Mouse (Mus musculus) 416B (cell line): ENCODE data around the gene Mrpl48.
"Not testable (repeated sequence)": the region's sequence is repeated elsewhere in the genome, so short reads cannot be mapped to it uniquely, and the experiment has no call there.

Experiments
- DNase-seq: peaks from one replicate; pipeline ENCODE4 v3.0.0; 2011; ENCODE audit warnings: low read depth

The Mrpl48 gene

GRCm38 (mm10) chr7:100582727-100583236, 25.3 kb downstream of the Mrpl48 start:
- peak; percentile 95 for DNase-seq

- no peak for DNase-seq
Measured at GRCm38 (mm10) chr7:100582235-100582634, 25.9 kb downstream of the Mrpl48 start.

GRCm38 (mm10) chr7:100578794-100579193, 29.3 kb downstream of the Mrpl48 start:
- no peak for DNase-seq

- DNase-seq, result no peak
Measured at GRCm38 (mm10) chr7:100572704-100573103, 35.4 kb downstream of the Mrpl48 start.

- no peak for DNase-seq
Measured at GRCm38 (mm10) chr7:100572061-100572460, 36.0 kb downstream of the Mrpl48 start.

DNA sequence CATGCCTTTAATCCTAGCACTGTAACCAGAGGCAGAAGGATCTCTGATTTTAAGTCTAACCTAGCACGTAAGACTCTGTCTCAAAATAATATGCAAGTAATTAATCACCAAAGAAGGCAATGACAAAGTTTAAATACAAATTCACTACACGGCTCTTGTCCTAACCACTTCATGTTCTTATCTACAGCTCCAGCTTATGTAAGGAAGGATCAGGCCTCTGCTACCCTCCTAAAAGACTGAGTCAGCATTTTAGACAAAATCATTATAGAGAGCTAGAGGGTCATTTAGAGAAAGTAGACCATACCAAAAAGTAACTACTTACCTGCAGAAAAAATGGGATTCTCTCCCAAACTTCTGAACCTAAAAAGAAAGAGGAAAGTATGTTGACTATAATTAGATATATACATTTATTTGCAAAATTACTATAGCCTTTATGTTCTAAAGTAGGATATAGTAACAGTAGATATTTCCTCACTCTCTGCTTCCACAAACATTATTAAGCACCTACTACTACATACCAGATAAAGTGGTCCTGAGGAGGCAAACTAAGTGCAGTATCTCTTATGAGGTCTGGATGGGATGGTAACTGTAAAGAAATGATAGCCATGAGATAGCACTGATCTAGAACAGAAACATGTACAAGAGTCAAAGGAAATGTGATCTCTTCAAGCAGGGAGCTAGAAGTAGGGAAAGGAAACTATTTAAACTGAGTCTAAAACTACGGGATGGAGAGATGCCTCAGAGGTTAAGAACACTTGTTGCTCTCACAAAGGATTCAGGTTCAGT, 37.0 kb downstream of the Mrpl48 start:
- DNase-seq, result no peak

DNA sequence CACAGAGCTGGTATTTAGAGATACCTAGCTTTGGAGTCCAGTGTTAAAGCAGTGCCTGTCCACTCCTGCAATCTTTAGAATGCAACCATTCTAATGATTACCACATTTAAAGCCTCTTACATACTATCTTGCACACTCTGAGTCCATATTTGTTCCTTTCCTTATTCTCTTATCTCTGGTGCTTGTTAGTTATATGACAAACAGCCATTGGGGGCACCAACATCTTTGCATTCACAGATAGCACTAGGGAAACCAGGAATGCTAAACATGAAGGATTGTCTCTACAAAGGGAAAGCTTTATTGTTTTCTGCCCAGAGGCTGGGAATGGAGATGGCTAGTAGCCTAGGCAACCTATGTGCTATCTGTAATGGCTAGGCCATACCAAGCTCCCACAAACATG, 38.2 kb downstream of the Mrpl48 start:
- DNase-seq, result no peak

GRCm38 (mm10) chr7:100567238-100567637, 40.9 kb downstream of the Mrpl48 start:
- not testable (repeated sequence) for DNase-seq

DNA sequence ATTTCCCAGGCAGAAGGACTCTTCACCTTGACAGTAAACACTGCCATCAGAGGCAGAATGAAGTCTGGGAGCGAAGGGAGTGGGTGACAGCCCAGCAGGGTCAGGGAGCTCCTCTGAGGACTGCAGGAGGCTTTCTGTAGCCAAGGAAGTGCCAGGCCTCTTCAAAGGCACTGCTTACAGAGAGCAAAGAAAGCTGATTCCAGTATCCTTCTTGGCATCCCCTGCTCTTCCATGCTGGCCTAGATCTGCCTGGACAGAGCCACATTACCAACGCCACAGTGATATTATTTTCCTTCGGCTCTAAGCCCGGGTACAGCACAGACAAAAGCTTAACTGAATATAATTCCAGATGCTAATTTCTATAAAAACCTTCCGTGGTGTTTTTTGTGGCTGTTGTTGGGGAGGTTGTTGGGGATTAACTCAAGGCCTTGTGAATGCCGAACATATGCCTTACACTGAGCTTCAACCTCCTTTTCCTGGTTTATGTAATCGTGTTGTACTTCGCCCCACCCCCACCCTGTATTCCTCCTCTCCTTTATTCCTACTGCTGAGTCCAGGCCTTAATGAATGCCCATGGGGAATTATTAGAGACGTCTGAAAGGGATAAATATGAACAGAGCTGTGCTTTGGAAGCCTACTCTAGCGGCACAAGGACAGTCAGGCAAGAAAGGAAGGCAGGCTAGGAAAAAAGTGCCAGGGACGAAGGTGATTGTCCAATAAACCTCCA, 46.1 kb downstream of the Mrpl48 start:
- DNase-seq, result no peak

DNA sequence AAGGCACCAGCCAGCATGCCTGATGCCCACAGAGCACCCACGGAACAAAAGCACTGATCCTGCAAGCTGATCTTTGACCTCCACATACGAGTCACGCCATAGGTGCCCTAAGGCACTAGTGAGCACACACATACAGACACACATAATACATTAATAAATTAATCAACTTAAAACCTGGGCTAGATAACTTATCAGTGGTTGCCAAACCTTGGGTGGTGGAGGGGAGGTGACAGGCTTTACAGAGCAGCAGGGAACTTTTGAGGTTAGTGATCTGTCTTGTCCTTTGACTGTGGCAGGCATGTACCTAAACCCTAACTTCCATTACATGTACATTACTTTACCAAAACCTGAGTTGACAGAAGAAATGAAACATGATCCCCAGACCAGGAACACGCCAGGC, 48.8 kb downstream of the Mrpl48 start:
- DNase-seq, result no peak

DNA sequence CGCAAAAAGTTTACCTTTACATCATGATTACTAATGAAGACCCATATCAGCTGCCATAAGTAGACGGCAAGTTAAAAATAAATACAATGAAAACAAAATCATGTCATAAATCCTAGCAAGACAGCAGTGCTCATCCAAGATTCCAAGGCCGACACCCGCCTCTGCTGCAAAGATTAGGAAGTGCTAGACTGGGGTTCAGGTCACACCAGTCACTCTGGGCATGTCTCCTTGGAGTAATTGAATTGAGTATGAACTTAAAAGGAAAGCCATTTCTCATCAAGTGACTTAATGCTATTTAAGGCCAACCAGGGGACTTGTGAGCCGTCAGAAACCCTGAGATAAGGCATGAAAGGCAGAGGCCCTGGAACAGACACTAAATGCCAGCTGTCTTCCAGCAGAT, 50.9 kb downstream of the Mrpl48 start:
- no peak for DNase-seq

GRCm38 (mm10) chr7:100555431-100555951, 52.6 kb downstream of the Mrpl48 start:
- DNase-seq, result no peak

GRCm38 (mm10) chr7:100554939-100555338, 53.2 kb downstream of the Mrpl48 start:
- no peak for DNase-seq

GRCm38 (mm10) chr7:100550338-100551007, 57.6 kb downstream of the Mrpl48 start:
- DNase-seq, result peak; percentile 16

DNA sequence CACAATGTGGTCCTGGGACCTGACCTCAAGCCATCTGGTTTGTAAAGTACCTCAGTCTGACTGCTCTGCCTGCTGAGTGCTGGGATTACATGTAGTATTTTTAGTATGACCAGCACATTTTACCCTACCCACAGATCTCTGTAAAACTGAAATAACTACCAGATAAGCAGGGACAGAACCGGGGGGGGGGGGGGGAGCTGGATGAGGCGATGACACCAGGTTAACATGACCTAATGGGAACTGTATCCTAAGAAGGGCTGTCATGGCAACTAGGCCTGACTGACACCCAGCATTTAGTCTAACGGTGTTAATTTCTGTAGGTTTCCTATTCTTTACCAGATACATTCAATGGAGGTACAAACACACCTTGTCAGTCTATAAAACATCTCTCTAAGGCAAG, 58.3 kb downstream of the Mrpl48 start:
- no peak for DNase-seq

DNA sequence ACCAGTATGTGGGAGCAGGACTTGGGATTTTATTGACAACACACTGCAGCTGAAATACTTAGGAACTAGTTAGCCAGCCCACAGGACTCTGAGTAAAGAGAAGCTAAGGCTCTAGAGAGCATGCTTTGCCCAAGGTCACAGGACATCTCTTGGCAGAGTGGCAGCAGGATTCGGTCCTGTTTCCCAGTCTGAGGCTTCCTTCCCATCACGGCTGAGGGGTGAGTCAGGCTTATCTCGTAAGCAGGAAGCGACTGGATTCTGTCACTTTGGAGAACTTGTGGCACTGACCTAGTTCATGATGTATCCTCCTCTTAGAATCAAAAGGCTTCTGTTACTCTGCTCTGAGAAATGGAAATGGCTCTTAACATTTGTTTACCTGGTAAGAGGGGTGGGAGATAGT, 60.5 kb downstream of the Mrpl48 start:
- peak; percentile 14 for DNase-seq

GRCm38 (mm10) chr7:100544437-100544836, 63.7 kb downstream of the Mrpl48 start:
- no peak for DNase-seq

DNA sequence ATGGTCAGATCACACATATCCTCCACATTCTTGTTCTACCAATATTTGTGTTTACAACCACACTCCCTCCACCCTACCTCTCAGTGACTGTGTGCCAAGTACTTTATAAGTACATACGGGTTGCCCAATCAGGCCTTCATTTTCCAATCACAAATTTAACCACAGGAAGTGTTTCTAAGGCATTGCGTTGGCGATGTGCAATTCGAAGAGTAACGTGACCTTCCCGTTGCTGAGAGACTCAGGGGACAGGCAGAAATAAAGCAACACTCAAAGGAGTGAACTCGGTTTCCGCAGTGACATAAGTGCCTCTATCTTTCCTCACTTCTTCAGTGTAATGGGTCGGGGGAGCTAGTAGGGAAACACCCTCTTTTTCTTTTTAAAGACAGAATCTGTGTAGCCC, 68.6 kb downstream of the Mrpl48 start:
- peak; percentile 71 for DNase-seq

DNA sequence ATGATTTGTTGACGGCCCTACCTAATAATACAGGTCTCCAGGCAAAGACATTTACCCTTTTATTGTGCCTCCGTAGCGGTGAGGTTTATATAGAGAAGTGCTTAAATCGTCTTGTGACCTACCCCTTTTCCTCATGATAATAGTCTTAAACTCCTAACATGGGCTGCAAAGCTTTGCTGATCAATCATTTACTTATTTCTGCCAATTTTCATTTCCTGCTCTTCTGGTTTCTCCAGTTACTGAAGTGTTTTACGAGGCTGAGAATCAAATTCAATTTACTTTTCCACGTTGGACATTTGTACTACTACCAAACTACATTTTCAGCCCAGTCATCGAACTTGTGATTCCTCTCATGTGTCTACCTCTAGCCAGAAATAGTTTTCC, 70.6 kb downstream of the Mrpl48 start:
- no peak for DNase-seq

DNA sequence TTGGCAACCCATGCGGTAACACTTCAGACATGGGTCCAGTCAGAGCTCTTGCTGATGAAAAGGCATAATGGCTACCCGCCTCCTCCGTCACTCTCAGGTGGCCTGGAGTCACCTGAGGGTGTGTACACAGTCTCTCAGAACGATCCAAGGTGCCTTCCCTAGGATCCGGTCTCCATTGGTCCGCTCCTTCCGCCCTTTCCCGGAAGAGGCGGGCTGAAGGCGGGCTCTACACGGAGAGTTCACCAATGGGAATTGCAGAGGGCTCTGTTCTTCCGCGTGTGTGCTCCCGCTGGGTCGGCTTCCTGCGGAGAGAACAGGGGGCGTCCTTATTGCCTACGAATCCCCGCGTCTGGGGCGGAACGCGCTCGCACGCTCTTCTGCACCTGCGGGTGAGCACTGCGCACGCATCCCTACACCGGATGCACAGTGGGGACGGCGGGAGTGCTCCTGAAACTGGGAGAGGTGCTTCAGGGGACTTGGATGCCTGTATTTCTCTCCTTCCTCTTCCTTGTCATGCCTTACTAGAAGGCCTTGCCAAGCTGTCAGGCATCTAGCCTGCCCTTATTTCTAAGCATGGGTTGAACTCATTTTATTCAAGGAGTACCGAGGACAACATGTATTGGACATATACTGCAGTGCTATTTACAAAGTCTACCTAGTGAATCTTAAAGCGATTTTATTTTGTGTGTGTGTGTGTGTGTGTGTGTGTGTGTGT, 71.1 kb downstream of the Mrpl48 start, which contains the start of gene Coa4:
Gene Coa4 (plus strand): TSS at position 268 of the 715 bp plus-strand sequence.
- DNase-seq, result peak; percentile 95

- DNase-seq, result peak; percentile 56
Measured at GRCm38 (mm10) chr7:100535831-100536230, 72.3 kb downstream of the Mrpl48 start.

DNA sequence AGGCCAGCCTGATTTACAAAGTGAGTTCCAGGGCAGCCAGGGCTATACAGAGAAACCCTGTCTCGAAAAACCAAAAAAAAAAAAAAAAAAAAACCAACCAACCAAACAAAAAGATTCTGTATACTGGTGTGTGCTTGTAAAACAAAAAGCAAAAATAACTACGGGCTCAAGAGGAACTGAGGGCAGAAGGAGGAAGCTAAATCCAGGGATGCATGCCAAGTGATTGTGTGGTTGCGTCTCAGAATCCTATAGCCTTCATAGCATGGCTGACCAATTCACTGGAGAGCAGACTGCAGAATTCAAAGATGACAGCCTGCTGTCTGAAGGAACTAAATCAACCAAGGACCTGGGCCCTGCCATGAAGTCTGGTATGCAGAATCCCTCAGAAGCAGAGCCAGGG, 73.9 kb downstream of the Mrpl48 start:
- peak; percentile 25 for DNase-seq
